Mouse (Mus musculus) kidney, postnatal 0 days (tissue): ENCODE measurements at regions not wholly inside any gene's neighbourhood (a gene's known extent, or its start where the extent isn't known, plus 50 kb on each side); places are given as distances from the start of the nearest gene placed in this dataset.

Experiments
- ATAC-seq: fragments of 200-750 bp; cut with Nextera tagmentation; replicated peaks from 2 replicates; pipeline ENCODE4 v1.8.0; 2017; ENCODE audit warnings: low read depth, moderate number of reproducible peaks, moderate TSS enrichment, moderate library complexity; ENCODE audit not compliant: low FRiP score
- DNase-seq: peaks from one replicate; pipeline ENCODE4 v3.0.0-alpha.2; 2016; ENCODE audit warnings: low spot score
- H3K27ac ChIP-seq: fragments of 300-500 bp; sonication (generic); 2 replicates; pipeline ENCODE4 v1.5.1; 2014; ENCODE audit warnings: mild to moderate bottlenecking
- H3K27me3 ChIP-seq: fragments of 300-500 bp; sonication (generic); 2 replicates; pipeline ENCODE4 v1.6.1; 2014; ENCODE audit warnings: low read length, mixed read lengths; ENCODE audit not compliant: insufficient read depth
- H3K36me3 ChIP-seq: fragments of 300-500 bp; sonication (generic); 2 replicates; pipeline ENCODE4 v1.6.1; 2014; ENCODE audit warnings: low read length, mixed read lengths; ENCODE audit not compliant: insufficient read depth
- H3K4me1 ChIP-seq: fragments of 300-500 bp; sonication (generic); replicated peaks from 2 replicates; pipeline ENCODE4 v1.6.1; 2014; ENCODE audit warnings: antibody characterized with exemption, low read length, mixed read lengths; ENCODE audit not compliant: insufficient read depth
- H3K4me2 ChIP-seq: fragments of 300-500 bp; sonication (generic); 2 replicates; pipeline ENCODE4 v1.6.1; 2014; ENCODE audit warnings: mild to moderate bottlenecking, low read length, moderate library complexity, mixed read lengths
- H3K4me3 ChIP-seq: fragments of 300-500 bp; sonication (generic); replicated peaks from 2 replicates; pipeline ENCODE4 v1.5.1; 2014; ENCODE audit warnings: low read depth, low read length
- H3K9ac ChIP-seq: fragments of 300-500 bp; sonication (generic); 2 replicates; pipeline ENCODE4 v1.6.1; 2014; ENCODE audit warnings: low read depth, low read length
- H3K9me3 ChIP-seq: fragments of 300-500 bp; sonication (generic); replicated peaks from 2 replicates; pipeline ENCODE4 v1.6.1; 2016; ENCODE audit warnings: low read length, inconsistent platforms, mixed read lengths
- CTCF ChIP-seq: IDR thresholded peaks from 2 replicates; pipeline ENCODE4 v1.5.1; 2016; ENCODE audit warnings: antibody characterized with exemption, low read depth, mild to moderate bottlenecking, moderate library complexity
- WGBS: fragments of 180-500 bp; shearing (Covaris S2); extraction: QIAGEN DNeasy Blood & Tissue Kit; methylation state at CpG from one replicate; pipeline ENCODE4 v1.1.7; 2014; 5-methylcytosine and 5-hydroxymethylcytosine counted together

- Histone ChIP-seq H3K27me3 (no peaks in the 10 kb centered on the region), H3K4me2 (no peak overlapping the region), H3K4me1 (0 out of 2 replicates have a peak, but pooled peaks cover 3% of the 10 kb centered on the region), H3K27ac (no peak overlapping the region), H3K36me3 (no peaks in the 10 kb centered on the region), H3K9me3 (no peaks in the 10 kb centered on the region), H3K9ac (no peak overlapping the region), H3K4me3 (no peak overlapping the region)
- DNase-seq (no peak), ATAC-seq (no peak)
- WGBS = 64% methylated on average over 8 of the region's 8 CpGs
- no peak for TF ChIP-seq CTCF
Observed at GRCm38 (mm10) chr14:76223036-76223650, 112.5 kb downstream of the Nufip1 start.

- Histone ChIP-seq H3K4me3 (no peak overlapping the region), H3K36me3 (no peaks in the 10 kb centered on the region), H3K4me1 (0 out of 2 replicates have a peak, but pooled peaks cover 3% of the 10 kb centered on the region), H3K9me3 (no peaks in the 10 kb centered on the region), H3K9ac (no peak overlapping the region), H3K27me3 (no peaks in the 10 kb centered on the region), H3K4me2 (no peak overlapping the region), H3K27ac (no peak overlapping the region)
- WGBS = 98% methylated on average over 2 of the region's 2 CpGs
- TF ChIP-seq CTCF = no peak
- DNase-seq (no peak), ATAC-seq (no peak)
Observed at GRCm38 (mm10) chr14:76223903-76224302, 113.2 kb downstream of the Nufip1 start.

- 0 out of 2 replicates have a peak, but pooled peaks cover 3% of the 10 kb centered on the region for H3K4me1 ChIP-seq
- H3K27ac ChIP-seq = no peak overlapping the region
- no peak overlapping the region for H3K4me3 ChIP-seq
- no peaks in the 10 kb centered on the region for H3K36me3 ChIP-seq
- no peak overlapping the region for H3K9ac ChIP-seq
- no peaks in the 10 kb centered on the region for H3K27me3 ChIP-seq
- 52% methylated on average over 12 of the region's 12 CpGs for WGBS
- TF ChIP-seq CTCF = no peak
- H3K4me2 ChIP-seq = peak overlapping the region; percentile 16; the same call in 1 of the 2 replicates
- no peaks in the 10 kb centered on the region for H3K9me3 ChIP-seq
- DNase-seq (no peak), ATAC-seq (peak; percentile 63)
Observed at GRCm38 (mm10) chr14:76225532-76225931, 114.8 kb downstream of the Nufip1 start.

GRCm38 (mm10) chr14:76226621-76227297 is 116.1 kb downstream of the Nufip1 start:
- ATAC-seq = no peak
- 0 out of 2 replicates have a peak, but pooled peaks cover 3% of the 10 kb centered on the region for H3K4me1 ChIP-seq
- no peak for TF ChIP-seq CTCF
- H3K27me3 ChIP-seq = no peaks in the 10 kb centered on the region
- WGBS = 63% methylated on average over 4 of the region's 4 CpGs
- H3K9me3 ChIP-seq = no peaks in the 10 kb centered on the region
- no peaks in the 10 kb centered on the region for H3K36me3 ChIP-seq
- no peak overlapping the region for H3K27ac ChIP-seq
- no peak overlapping the region for H3K4me3 ChIP-seq
- H3K4me2 ChIP-seq = no peak overlapping the region
- no peak overlapping the region for H3K9ac ChIP-seq
- no peak for DNase-seq

GRCm38 (mm10) chr14:76228968-76229555 is 118.4 kb downstream of the Nufip1 start:
- H3K4me2 ChIP-seq = no peak overlapping the region
- WGBS = 58% methylated on average over 9 of the region's 9 CpGs
- no peak overlapping the region for H3K9ac ChIP-seq
- no peak for ATAC-seq
- H3K36me3 ChIP-seq = no peaks in the 10 kb centered on the region
- H3K27ac ChIP-seq = no peak overlapping the region
- H3K4me3 ChIP-seq = no peak overlapping the region
- no peaks in the 10 kb centered on the region for H3K9me3 ChIP-seq
- H3K4me1 ChIP-seq = 0 out of 2 replicates have a peak, but pooled peaks cover 3% of the 10 kb centered on the region
- no peak for DNase-seq
- no peak for TF ChIP-seq CTCF
- no peaks in the 10 kb centered on the region for H3K27me3 ChIP-seq

GRCm38 (mm10) chr14:76239856-76240493 is 129.3 kb downstream of the Nufip1 start:
- TF ChIP-seq CTCF = no peak
- ATAC-seq = peak; percentile 64
- Histone ChIP-seq H3K4me2 (no peak overlapping the region), H3K27ac (no peak overlapping the region), H3K4me1 (0 out of 2 replicates have a peak, but pooled peaks cover 7% of the 10 kb centered on the region), H3K9me3 (no peaks in the 10 kb centered on the region), H3K9ac (no peak overlapping the region), H3K36me3 (no peaks in the 10 kb centered on the region), H3K27me3 (no peaks in the 10 kb centered on the region), H3K4me3 (no peak overlapping the region)
- no peak for DNase-seq
- 52% methylated on average over 14 of the region's 14 CpGs for WGBS
